In genomic region chr4:124052387-124052786, GRCm38 (mm10) we compare ENCODE assay signal across 15 mouse cellular contexts.
A peak's percentile ranks its signal among the peaks of the same experiment; 100 is the strongest.
DNase-seq lines count a peak whose midpoint lies in the region; ATAC-seq and TF ChIP-seq lines count a peak whose summit lies in the region.
"Had no signal": no experiment of that assay in that cellular context is flagged by ENCODE, and none has a peak within 500 bp of the region (broad histone marks: within the 10 kb centered on the region; RNA-seq: fewer than 3 reads in every experiment).

No protein-coding gene starts in this region.

- no peak for TF ChIP-seq CTCF in forebrain, postnatal 0 days (IDR thresholded peaks at IDR 0.05; ENCODE audit: low read depth)
- no peak for TF ChIP-seq CTCF in midbrain, postnatal 0 days (IDR thresholded peaks at IDR 0.05)

- H3K4me1 ChIP-seq in forebrain, postnatal 0 days (ENCODE audit: insufficient read depth): no peaks in the 10 kb centered on the region; the same call in 1 of the 2 replicates
- peaks cover 17% of the 10 kb centered on the region for H3K4me1 ChIP-seq in forebrain, embryonic 14.5 days (ENCODE audit: control insufficient read depth, insufficient read depth, low read length)
- peaks cover 3% of the 10 kb centered on the region; the same call in 1 of the 2 replicates for H3K4me1 ChIP-seq in midbrain, postnatal 0 days (ENCODE audit: insufficient read depth, low read length)
- peaks cover 16% of the 10 kb centered on the region for H3K4me1 ChIP-seq in midbrain, embryonic 13.5 days (replicated peaks)

- H3K27me3 ChIP-seq in forebrain, postnatal 0 days (ENCODE audit: insufficient read depth, low read length): no peaks in the 10 kb centered on the region
- H3K27me3 ChIP-seq in forebrain, embryonic 14.5 days (replicated peaks; ENCODE audit: control insufficient read depth, insufficient read depth, low read length): no peaks in the 10 kb centered on the region
- H3K27me3 ChIP-seq in midbrain, postnatal 0 days (ENCODE audit: insufficient read depth, low read length): no peaks in the 10 kb centered on the region
- no peaks in the 10 kb centered on the region for H3K27me3 ChIP-seq in midbrain, embryonic 13.5 days

- H3K9me3 ChIP-seq in forebrain, postnatal 0 days (ENCODE audit: low read length): no peaks in the 10 kb centered on the region
- H3K9me3 ChIP-seq in forebrain, embryonic 14.5 days (replicated peaks; ENCODE audit: control insufficient read depth, low read length): no peaks in the 10 kb centered on the region
- H3K9me3 ChIP-seq in midbrain, postnatal 0 days (ENCODE audit: low read length): no peaks in the 10 kb centered on the region
- H3K9me3 ChIP-seq in midbrain, embryonic 13.5 days: no peaks in the 10 kb centered on the region

- no peak overlapping the region for H3K4me3 ChIP-seq in forebrain, postnatal 0 days (ENCODE audit: low read depth, low read length)
- H3K4me3 ChIP-seq in forebrain, embryonic 14.5 days (ENCODE audit: low read depth, low read length): no peak overlapping the region
- H3K4me3 ChIP-seq in midbrain, postnatal 0 days (ENCODE audit: low read depth, low read length): no peak overlapping the region
- H3K4me3 ChIP-seq in midbrain, embryonic 13.5 days (replicated peaks): no peak overlapping the region
- H3K4me3 ChIP-seq: erythroblast, embryonic 14.5 days had no signal

- WGBS in forebrain, postnatal 0 days: 37% methylated on average over 2 of the region's 2 CpGs
- WGBS in forebrain, embryonic 14.5 days: 61% methylated on average over 2 of the region's 2 CpGs
- WGBS in midbrain, postnatal 0 days: 41% methylated on average over 2 of the region's 2 CpGs
- WGBS in midbrain, embryonic 13.5 days: 71% methylated on average over 2 of the region's 2 CpGs

- ATAC-seq in forebrain, postnatal 0 days: peak; percentile 50
- ATAC-seq in forebrain, embryonic 14.5 days: no peak
- no peak for ATAC-seq in midbrain, postnatal 0 days (ENCODE audit: low FRiP score)
- ATAC-seq in midbrain, embryonic 13.5 days: no peak
- ATAC-seq: CD4-positive, CD25-positive, alpha-beta regulatory T cell, adult 4 months had no signal

- no peak for DNase-seq in forebrain, postnatal 0 days
- DNase-seq in forebrain, embryonic 14.5 days (ENCODE audit: low spot score): no peak
- peak; percentile 58 for DNase-seq in midbrain, postnatal 0 days (ENCODE audit: low spot score)
- peak; percentile 3 to 23 for DNase-seq in layer of hippocampus, postnatal 36 days
- peak; percentile 26 for DNase-seq in right cerebral cortex, postnatal 4 days
- no peak for DNase-seq in gastrocnemius, postnatal 25 days
- DNase-seq: spleen, adult 18-20 months; thymus, postnatal 4 days had no signal

- no peaks in the 10 kb centered on the region for H3K36me3 ChIP-seq in forebrain, postnatal 0 days (ENCODE audit: insufficient read depth)
- H3K36me3 ChIP-seq in forebrain, embryonic 14.5 days (ENCODE audit: control insufficient read depth, insufficient read depth, low read length): no peaks in the 10 kb centered on the region
- no peaks in the 10 kb centered on the region for H3K36me3 ChIP-seq in midbrain, postnatal 0 days (ENCODE audit: insufficient read depth, low read length)
- no peaks in the 10 kb centered on the region for H3K36me3 ChIP-seq in midbrain, embryonic 13.5 days

- H3K9ac ChIP-seq in forebrain, postnatal 0 days: no peak overlapping the region
- no peak overlapping the region for H3K9ac ChIP-seq in forebrain, embryonic 14.5 days (ENCODE audit: low read length)
- H3K9ac ChIP-seq in midbrain, postnatal 0 days (replicated peaks; ENCODE audit: low read length, poor library complexity, severe bottlenecking): no peak overlapping the region
- H3K9ac ChIP-seq in midbrain, embryonic 13.5 days (replicated peaks): no peak overlapping the region
- H3K9ac ChIP-seq: hindbrain, embryonic 14.5 days had no signal

- no peak overlapping the region for H3K4me2 ChIP-seq in forebrain, postnatal 0 days (ENCODE audit: low read depth)
- H3K4me2 ChIP-seq in forebrain, embryonic 14.5 days (ENCODE audit: low read length): no peak overlapping the region
- no peak overlapping the region for H3K4me2 ChIP-seq in midbrain, postnatal 0 days (ENCODE audit: low read depth, low read length, poor library complexity, severe bottlenecking)
- no peak overlapping the region for H3K4me2 ChIP-seq in midbrain, embryonic 13.5 days (replicated peaks)
- H3K4me2 ChIP-seq: hindbrain, embryonic 14.5 days; liver, embryonic 11.5 days had no signal

- H3K27ac ChIP-seq in forebrain, postnatal 0 days (ENCODE audit: low read depth, low read length): no peak overlapping the region
- H3K27ac ChIP-seq in forebrain, embryonic 14.5 days (ENCODE audit: low read depth, low read length): no peak overlapping the region; the same call in 1 of the 2 replicates
- no peak overlapping the region for H3K27ac ChIP-seq in midbrain, postnatal 0 days (ENCODE audit: low read depth, low read length)
- H3K27ac ChIP-seq in midbrain, embryonic 13.5 days: no peak overlapping the region
- H3K27ac ChIP-seq: hindbrain, embryonic 14.5 days; kidney, postnatal 0 days; stomach, postnatal 0 days had no signal

Comparison
In these comparisons a context has a peak if more than half of its experiments do, and no peak if none do; other contexts are left out.
1. DNase-seq: peak in midbrain, postnatal 0 days (single experiment), layer of hippocampus, postnatal 36 days (2 of 2) and right cerebral cortex, postnatal 4 days (single experiment); none in forebrain, postnatal 0 days (single experiment), forebrain, embryonic 14.5 days (single experiment) and gastrocnemius, postnatal 25 days (single experiment).